8 mouse cellular contexts compared by ENCODE assay signal in the genomic region with DNA sequence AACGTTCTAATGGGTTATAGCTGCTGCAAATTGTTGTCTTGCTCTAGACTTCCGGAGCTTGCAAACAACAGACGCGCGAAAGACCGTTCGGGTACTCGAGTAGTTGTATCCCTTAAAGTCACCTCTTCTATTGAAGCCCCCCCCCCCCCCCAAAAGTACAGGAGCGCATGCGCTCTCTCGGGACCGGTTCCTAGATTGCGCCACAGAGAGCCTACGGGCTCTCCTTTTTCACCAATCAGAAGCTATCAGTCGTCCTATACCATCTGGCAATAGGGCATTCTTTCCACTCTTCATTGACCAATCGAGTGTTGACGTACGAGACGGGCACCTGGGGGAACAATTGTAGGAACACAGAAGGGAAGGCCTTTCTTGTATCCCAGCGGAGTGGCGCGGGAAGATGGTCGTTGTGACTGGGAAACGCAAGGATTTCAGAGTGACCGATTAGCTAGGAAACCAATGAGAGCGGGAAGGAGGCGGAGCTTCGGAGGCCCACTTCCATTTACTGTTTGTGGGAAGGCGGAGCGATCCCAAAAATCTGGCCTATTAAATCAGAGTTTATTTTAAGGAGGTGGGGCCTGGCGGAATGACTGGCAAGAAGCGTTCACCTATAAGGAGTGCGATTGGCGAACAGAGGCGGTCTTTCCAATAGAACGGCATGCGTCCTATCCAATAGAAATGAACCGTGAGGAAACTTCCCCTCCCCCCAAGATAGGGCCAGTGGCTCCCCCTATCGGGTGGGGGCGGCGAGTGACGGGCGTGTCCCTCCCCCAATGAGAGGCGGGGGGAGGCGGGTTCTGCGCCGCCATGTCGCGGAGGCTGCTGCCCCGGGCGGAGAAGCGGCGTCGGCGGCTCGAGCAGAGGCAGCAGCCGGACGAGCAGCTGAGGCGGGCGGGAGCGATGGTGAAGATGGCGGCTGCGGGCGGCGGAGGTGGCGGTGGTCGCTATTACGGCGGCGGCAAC. TPM values are rescaled to one million over a fixed set of nuclear protein-coding genes. Genes with fewer than 3 reads are reported as not detected.
DNase-seq lines count a peak whose midpoint lies in the region; ATAC-seq and TF ChIP-seq lines count a peak whose summit lies in the region.

No protein-coding gene starts in this region.

- H3K4me2 ChIP-seq in forebrain, embryonic 16.5 days (ENCODE audit: low read length) = peak overlapping the region; percentile 98
- peak overlapping the region; percentile 86 for H3K4me2 ChIP-seq in lung, embryonic 15.5 days

- peaks cover 37% of the 10 kb centered on the region for H3K36me3 ChIP-seq in G1E (replicated peaks)
- H3K36me3 ChIP-seq in forebrain, embryonic 16.5 days (ENCODE audit: control insufficient read depth, insufficient read depth) = peaks cover 22% of the 10 kb centered on the region
- peaks cover 36% of the 10 kb centered on the region for H3K36me3 ChIP-seq in lung, embryonic 15.5 days

- no peaks in the 10 kb centered on the region for H3K9me3 ChIP-seq in G1E (replicated peaks)
- no peaks in the 10 kb centered on the region for H3K9me3 ChIP-seq in forebrain, embryonic 16.5 days (ENCODE audit: control insufficient read depth, low read length)
- no peaks in the 10 kb centered on the region for H3K9me3 ChIP-seq in lung, embryonic 15.5 days

- intact Hi-C loops in heart, postnatal 36 days (cut with DNase I) = loop anchor here (5.0 kb wide), 1 partner anchor 152 kb away; a partner anchor contains a TSS

- no peak for TF ChIP-seq CTCF in G1E (IDR thresholded peaks at IDR 0.05; ENCODE audit: low read depth, low read length)

- ATAC-seq in G1E (ENCODE audit: extremely low read depth, insufficient number of reproducible peaks, low FRiP score, poor library complexity, severe bottlenecking) = peak; percentile 81
- peak; percentile 92 for ATAC-seq in forebrain, embryonic 16.5 days
- ATAC-seq in lung, embryonic 15.5 days (ENCODE audit: borderline replicate concordance, extremely low read depth, low FRiP score, low TSS enrichment) = peak; percentile 92

- H3K9ac ChIP-seq in forebrain, embryonic 16.5 days (replicated peaks; ENCODE audit: low read depth, low read length) = peak overlapping the region; percentile 98
- H3K9ac ChIP-seq in lung, embryonic 15.5 days = peak overlapping the region; percentile 91

- H3K27me3 ChIP-seq in G1E (ENCODE audit: insufficient read depth, low read length) = no peaks in the 10 kb centered on the region
- no peaks in the 10 kb centered on the region for H3K27me3 ChIP-seq in forebrain, embryonic 16.5 days (replicated peaks; ENCODE audit: control insufficient read depth, insufficient read depth, low read length)
- no peaks in the 10 kb centered on the region for H3K27me3 ChIP-seq in lung, embryonic 15.5 days

- H3K4me1 ChIP-seq in G1E (ENCODE audit: insufficient read depth, low read depth, low read length) = peaks cover 61% of the 10 kb centered on the region
- H3K4me1 ChIP-seq in forebrain, embryonic 16.5 days (replicated peaks; ENCODE audit: control insufficient read depth, insufficient read depth, low read length) = peaks cover 33% of the 10 kb centered on the region
- peaks cover 45% of the 10 kb centered on the region for H3K4me1 ChIP-seq in lung, embryonic 15.5 days

- peak overlapping the region; percentile 99 for H3K27ac ChIP-seq in forebrain, embryonic 16.5 days (ENCODE audit: low read length)
- peak overlapping the region; percentile 100 for H3K27ac ChIP-seq in lung, embryonic 15.5 days

- peak; percentile 96 for DNase-seq in G1E (ENCODE audit: low spot score)
- DNase-seq in cerebellum, adult 18-20 months = peak; percentile 99
- DNase-seq in heart, postnatal 36 days = peak; percentile 99 to 100
- DNase-seq in layer of hippocampus, adult 8-10 months (ENCODE audit: low spot score in 2 of 2) = peak; percentile 99
- DNase-seq in ovary, adult 18-20 months (ENCODE audit: low spot score) = peak; percentile 98
- peak; percentile 98 for DNase-seq in thymus, postnatal 0 days (ENCODE audit: low spot score)

- under 1% methylated on average over 62 of the region's 70 CpGs for WGBS in forebrain, embryonic 16.5 days
- WGBS in lung, embryonic 15.5 days = under 1% methylated on average over 70 of the region's 70 CpGs

- peak overlapping the region; percentile 91 for H3K4me3 ChIP-seq in G1E (ENCODE audit: low read depth, low read length)
- H3K4me3 ChIP-seq in forebrain, embryonic 16.5 days (replicated peaks; ENCODE audit: low read length) = peak overlapping the region; percentile 92
- H3K4me3 ChIP-seq in lung, embryonic 15.5 days = peak overlapping the region; percentile 89

RNA-seq across cellular contexts. Expression of a gene that starts 2.0 kb away (rescaled TPM):
- 442 and 470 TPM in 2 replicates for total RNA-seq in G1E (2014; fragmentation: Nextera tagmentation)
- 251 and 279 TPM in 2 replicates for total RNA-seq in G1E (2017)
- polyA plus RNA-seq in G1E (2012) = 430 and 529 TPM in 2 replicates
- polyA plus RNA-seq in forebrain, embryonic 16.5 days (2015; fragmentation: Nextera tagmentation; extraction: Ambion mirVana) = 185 and 203 TPM in 2 replicates
- total RNA-seq in heart, postnatal 36 days (2021) = 100 to 1,000 TPM; 240 to 277 TPM
- total RNA-seq in layer of hippocampus, adult 8-10 months (2022) = 100 to 1,000 TPM; 403 to 453 (median 434) TPM
- polyA plus RNA-seq in lung, embryonic 15.5 days (2015; fragmentation: Nextera tagmentation; extraction: Ambion mirVana) = 254 and 264 TPM in 2 replicates
- polyA plus RNA-seq in thymus, postnatal 0 days (2015; fragmentation: Nextera tagmentation; extraction: Ambion mirVana) = 285 and 358 TPM in 2 replicates

RNA-seq across cellular contexts. Expression of a gene that starts 14.6 kb away (rescaled TPM):
- 102 and 127 TPM in 2 replicates for total RNA-seq in G1E (2014; fragmentation: Nextera tagmentation)
- 78.5 and 94.3 TPM in 2 replicates for total RNA-seq in G1E (2017)
- 12.9 and 33.1 TPM in 2 replicates for polyA plus RNA-seq in G1E (2012)
- 87.1 and 97.7 TPM in 2 replicates for polyA plus RNA-seq in forebrain, embryonic 16.5 days (2015; fragmentation: Nextera tagmentation; extraction: Ambion mirVana)
- 1,000 to 10,000 TPM; 1,832 to 1,909 TPM for total RNA-seq in heart, postnatal 36 days (2021)
- 10 to 100 TPM; 64.2 to 77.6 (median 67.7) TPM for total RNA-seq in layer of hippocampus, adult 8-10 months (2022)
- polyA plus RNA-seq in lung, embryonic 15.5 days (2015; fragmentation: Nextera tagmentation; extraction: Ambion mirVana) = 154 and 162 TPM in 2 replicates
- 167 and 184 TPM in 2 replicates for polyA plus RNA-seq in thymus, postnatal 0 days (2015; fragmentation: Nextera tagmentation; extraction: Ambion mirVana)

RNA-seq across cellular contexts. Expression of a gene that starts 21.6 kb away (rescaled TPM):
- total RNA-seq in G1E (2014; fragmentation: Nextera tagmentation) = 1.8 TPM in 1 of 2 replicates, not detected in the other
- total RNA-seq in G1E (2017) = 1.2 and 1.4 TPM in 2 replicates
- polyA plus RNA-seq in G1E (2012) = 1.4 and 1.8 TPM in 2 replicates
- polyA plus RNA-seq in forebrain, embryonic 16.5 days (2015; fragmentation: Nextera tagmentation; extraction: Ambion mirVana) = 1.2 and 1.3 TPM in 2 replicates
- 1 to 10 TPM; 1.8 to 1.9 TPM for total RNA-seq in heart, postnatal 36 days (2021)
- 1 to 10 TPM; 2.5 to 5.3 (median 3.8) TPM for total RNA-seq in layer of hippocampus, adult 8-10 months (2022)
- 7.1 and 8.8 TPM in 2 replicates for polyA plus RNA-seq in lung, embryonic 15.5 days (2015; fragmentation: Nextera tagmentation; extraction: Ambion mirVana)
- 75.9 and 105 TPM in 2 replicates for polyA plus RNA-seq in thymus, postnatal 0 days (2015; fragmentation: Nextera tagmentation; extraction: Ambion mirVana)

RNA-seq across cellular contexts. Expression of a gene that starts 23.3 kb away (rescaled TPM):
- 0.87 and 3.0 TPM in 2 replicates for total RNA-seq in G1E (2014; fragmentation: Nextera tagmentation)
- total RNA-seq in G1E (2017) = 1.9 and 3.4 TPM in 2 replicates
- polyA plus RNA-seq in G1E (2012) = 0.22 and 0.68 TPM in 2 replicates
- 5.2 and 5.7 TPM in 2 replicates for polyA plus RNA-seq in forebrain, embryonic 16.5 days (2015; fragmentation: Nextera tagmentation; extraction: Ambion mirVana)
- total RNA-seq in heart, postnatal 36 days (2021) = 10 to 100 TPM; 29.4 to 48.3 TPM
- total RNA-seq in layer of hippocampus, adult 8-10 months (2022) = 1 to 10 TPM; 2.4 to 6.9 (median 4.9) TPM
- 6.7 and 9.2 TPM in 2 replicates for polyA plus RNA-seq in lung, embryonic 15.5 days (2015; fragmentation: Nextera tagmentation; extraction: Ambion mirVana)
- polyA plus RNA-seq in thymus, postnatal 0 days (2015; fragmentation: Nextera tagmentation; extraction: Ambion mirVana) = 10.1 and 12.0 TPM in 2 replicates

RNA-seq across cellular contexts. Expression of a gene that starts 43.1 kb away (rescaled TPM):
- 21.1 and 30.4 TPM in 2 replicates for total RNA-seq in G1E (2014; fragmentation: Nextera tagmentation)
- 9.5 and 10.7 TPM in 2 replicates for total RNA-seq in G1E (2017)
- polyA plus RNA-seq in G1E (2012) = 109 and 136 TPM in 2 replicates
- 58.8 and 62.1 TPM in 2 replicates for polyA plus RNA-seq in forebrain, embryonic 16.5 days (2015; fragmentation: Nextera tagmentation; extraction: Ambion mirVana)
- 10 to 100 TPM; 25.4 to 27.0 TPM for total RNA-seq in heart, postnatal 36 days (2021)
- 10 to 100 TPM; 23.0 to 25.5 (median 24.7) TPM for total RNA-seq in layer of hippocampus, adult 8-10 months (2022)
- 36.9 and 38.7 TPM in 2 replicates for polyA plus RNA-seq in lung, embryonic 15.5 days (2015; fragmentation: Nextera tagmentation; extraction: Ambion mirVana)
- 70.0 and 74.9 TPM in 2 replicates for polyA plus RNA-seq in thymus, postnatal 0 days (2015; fragmentation: Nextera tagmentation; extraction: Ambion mirVana)

Comparison
In these comparisons a context has a peak if more than half of its experiments do, and no peak if none do; other contexts are left out.
1. Peak in every context shown above with its lines: DNase-seq, ATAC-seq, H3K4me3 ChIP-seq and H3K27ac ChIP-seq.